Mouse (Mus musculus): ENCODE measurements around the gene Ahnak2.

DNA sequence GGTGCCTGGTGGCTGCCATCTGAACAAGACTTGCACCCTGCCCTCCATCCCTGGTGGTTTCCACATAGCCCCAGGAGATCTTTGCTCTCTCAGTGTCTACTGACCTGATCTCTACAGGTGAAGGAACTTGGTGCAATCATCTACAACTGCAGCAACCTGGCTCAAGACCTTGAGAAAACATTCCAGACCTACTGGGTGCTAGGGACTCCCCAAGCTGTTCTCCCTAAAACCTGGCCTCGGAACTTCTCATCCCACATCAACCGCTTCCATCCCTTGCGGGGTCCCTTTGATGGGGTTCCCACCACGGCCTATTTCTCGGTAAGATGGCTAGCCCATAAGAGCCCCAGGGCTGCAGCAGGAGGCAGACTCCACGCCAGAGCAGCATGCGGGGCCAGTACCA, 35.9 kb downstream of the Ahnak2 start:
- TF ChIP-seq CTCF (IDR thresholded peaks at IDR 0.05; ENCODE audit: borderline replicate concordance, insufficient read depth, low read depth, low read length) (no peak), POLR2A (IDR thresholded peaks at IDR 0.05; ENCODE audit: borderline replicate concordance, insufficient read depth, low read length) (no peak)

Data from cerebellum, adult 2 months (tissue).